Mouse (Mus musculus) thymus, postnatal 0 days (tissue): Measurements from ENCODE around the gene Prrx2. TPM values are rescaled to one million over a fixed set of nuclear protein-coding genes. Genes with fewer than 3 reads are reported as not detected.
A peak's percentile ranks its signal among the peaks of the same experiment; 100 is the strongest.

ENCODE experiments used
- DNase-seq: peaks from one replicate; pipeline ENCODE4 v3.0.0-alpha.2; 2015; ENCODE audit warnings: low spot score
- polyA plus RNA-seq: library from polyadenylated mRNA; unstranded; fragments of >200 nt; fragmentation: Nextera tagmentation; extraction: Ambion mirVana; gene quantifications from 2 replicates; pipeline ENCODE4 v1.2.1, GENCODE M21; 2015

The Prrx2 gene
- polyA plus RNA-seq, 1 experiment from 2014 or later: 0.60 TPM

DNA sequence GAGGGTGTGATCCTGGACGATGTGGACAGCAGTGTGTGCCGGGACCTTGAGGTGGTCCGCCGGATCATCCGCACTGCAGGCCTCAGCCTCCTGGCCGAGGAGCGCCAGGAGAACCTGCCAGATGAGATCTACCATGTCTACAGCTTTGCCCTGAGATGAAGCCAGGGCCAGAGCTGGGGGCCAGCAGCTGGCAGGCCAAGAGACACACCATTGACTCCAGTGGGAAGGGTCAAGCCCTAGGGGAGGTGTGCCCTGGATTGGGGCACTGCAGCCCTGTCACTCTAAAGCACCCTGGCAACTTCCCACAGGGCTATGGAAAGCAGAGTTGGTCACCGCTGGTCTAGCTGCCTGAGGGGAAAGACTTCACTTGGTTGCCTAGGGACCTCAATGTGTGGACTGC lies 12.3 kb upstream of the Prrx2 start:
- no peak for DNase-seq

DNA sequence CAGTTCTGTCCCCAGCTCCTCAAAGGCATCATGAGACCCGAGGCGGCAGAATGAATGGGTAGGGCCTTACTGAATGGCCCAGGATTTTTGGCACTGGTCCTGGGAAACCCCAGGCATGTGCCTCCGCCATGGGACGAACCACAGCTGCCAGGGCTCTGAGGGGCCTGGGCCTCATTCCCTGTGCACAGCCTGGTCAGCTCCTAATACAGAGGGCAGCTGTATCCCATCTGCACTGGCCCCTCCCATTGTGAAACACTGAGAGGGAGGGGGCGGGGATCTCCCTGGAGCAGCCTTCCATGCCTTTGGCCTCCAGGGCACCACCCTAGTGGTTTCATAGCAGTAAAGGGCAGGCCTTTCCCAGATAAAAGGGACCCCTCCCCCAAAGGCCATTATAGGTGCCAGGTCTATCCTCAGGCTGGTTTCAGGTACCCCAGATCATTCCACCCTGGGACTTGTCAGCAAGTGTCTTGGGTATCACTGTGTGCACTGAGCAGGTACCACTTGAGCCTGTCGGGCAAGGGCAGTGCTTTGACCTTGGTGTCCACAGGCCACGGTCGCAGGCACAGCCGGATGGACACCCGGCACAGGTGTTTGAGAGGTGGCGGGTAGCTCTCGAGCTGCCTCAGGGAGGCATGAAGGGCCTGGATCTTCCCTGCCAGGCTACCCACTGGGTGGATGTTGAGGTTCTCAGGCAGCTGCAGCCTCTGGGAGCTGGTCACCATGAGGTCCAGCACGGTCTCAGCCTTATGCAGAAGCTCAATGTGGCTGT lies 11.2 kb upstream of the Prrx2 start:
- no peak for DNase-seq

DNA sequence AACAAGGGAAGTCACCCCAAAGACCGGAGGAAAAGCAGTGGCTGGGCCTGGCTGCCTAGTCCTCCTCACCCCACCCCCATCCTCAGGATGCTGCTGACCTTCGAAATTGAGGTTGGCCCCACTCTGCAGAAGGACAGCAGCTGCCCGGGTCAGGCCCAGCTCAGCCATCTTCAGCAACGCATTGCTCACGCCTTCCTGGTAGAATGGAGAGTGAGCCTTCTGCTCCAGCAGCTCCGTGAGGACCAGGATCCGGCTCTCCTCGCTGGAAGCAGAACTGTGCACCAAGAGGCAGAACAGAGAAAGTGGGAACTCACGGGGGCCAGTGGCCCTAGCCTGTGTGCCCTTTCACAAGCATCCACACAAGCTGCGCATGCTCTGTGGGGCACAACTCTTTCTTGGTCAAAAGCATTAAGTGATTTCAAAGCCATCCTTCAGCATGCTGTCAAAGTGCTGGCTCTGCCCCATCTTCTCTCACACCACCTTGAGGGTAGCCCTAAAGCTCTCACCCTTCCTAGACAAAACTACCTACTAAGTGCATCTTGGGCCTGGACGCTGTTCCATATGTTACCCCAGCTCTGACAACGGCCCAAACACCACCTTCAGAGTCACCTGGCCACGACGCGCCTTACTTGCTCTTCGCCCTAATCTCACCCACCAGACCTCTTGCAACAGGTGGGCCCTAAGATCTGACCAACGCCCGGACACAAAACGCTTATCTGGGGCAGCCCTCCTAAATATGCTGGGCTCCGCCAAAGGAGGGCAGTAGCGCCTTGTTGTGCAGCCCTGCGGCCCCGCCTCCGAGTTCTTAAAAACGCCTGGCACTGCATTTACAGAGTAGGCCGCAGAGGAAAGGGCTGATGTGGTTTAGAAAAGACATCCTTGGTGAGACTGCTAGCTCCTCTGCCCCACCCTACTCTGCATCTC lies 7.7 kb upstream of the Prrx2 start:
- peak; percentile 64 for DNase-seq

DNA sequence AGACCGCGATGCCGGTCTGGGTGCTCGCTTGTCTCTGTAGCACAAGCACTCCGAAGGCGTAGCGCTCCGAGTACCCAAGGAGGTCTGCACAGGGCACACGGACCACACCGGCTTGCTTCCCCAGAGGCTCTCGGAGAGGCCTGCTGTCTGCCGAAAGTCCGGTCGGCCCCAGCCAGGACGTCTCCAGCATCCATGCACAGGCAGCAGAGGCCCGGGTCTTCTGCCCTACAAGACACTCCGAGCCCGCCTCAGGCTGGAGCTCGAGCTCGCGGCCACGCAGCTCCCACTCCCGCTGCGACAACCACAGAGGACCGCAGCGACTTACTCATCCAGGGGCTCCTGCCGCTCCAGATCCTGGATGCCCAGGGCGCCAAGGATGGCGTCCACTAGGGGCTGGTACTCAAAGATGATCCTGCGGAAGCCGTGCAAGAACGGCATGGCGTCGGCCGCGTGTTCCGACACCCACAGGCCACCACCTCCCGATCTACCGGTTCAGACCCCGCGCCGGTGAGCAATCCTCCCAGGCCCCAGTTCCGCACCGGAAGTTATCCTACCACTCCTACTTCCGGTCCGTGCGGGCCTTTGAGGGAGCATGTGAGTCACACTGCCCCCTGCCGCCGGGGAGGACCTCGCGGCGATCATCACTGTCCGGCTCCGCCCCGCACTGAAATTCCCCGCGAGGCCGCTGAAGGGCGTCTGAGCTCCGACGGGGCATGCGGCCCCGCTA lies 6.9 kb upstream of the Prrx2 start:
- DNase-seq: peak; percentile 94

DNA sequence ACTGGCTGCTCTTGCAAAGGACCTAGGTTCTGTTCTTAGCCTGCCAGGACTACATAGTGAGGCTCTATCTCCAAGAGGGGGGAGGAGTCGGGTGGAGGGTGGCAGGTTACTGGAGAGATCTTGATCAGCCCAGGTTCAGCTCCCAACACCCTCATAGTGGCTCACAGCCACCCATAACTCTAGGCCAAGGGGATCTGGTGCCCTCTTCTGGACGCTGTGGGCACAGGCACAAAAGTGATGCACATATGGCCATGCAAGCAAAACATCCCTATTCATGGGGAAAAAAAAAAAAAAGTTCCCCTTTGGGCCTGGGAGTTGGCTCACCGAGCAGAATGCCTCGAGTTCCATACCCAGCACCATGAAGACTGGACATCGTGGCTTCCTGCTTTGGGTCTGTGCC lies 5.5 kb upstream of the Prrx2 start:
- peak; percentile 62 for DNase-seq

DNA sequence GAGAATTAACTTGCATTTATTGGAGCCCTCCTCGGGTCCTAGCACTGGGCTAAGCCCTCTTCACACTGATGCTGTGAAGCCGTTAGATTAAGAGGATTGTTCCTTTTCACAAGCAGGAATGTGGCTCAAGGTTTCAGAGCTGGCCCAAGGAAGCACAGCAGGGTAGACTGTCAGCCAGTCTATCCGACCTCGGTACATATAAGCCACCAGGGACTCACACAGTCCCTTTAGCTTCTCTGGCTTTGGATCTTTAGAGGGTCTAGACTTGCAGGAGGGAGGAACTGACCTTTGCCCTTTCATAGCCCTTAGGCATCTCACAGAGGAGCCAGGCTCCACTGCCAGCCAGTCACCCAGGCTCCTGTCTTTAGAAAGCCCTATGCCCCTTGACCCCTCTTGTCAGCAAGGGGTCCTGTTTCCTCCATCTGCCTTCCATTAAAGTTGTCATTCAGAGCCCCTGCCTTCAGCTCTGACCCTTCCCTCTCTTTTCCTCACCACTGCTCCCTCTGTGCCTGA lies 4.4 kb upstream of the Prrx2 start, which contains the start of gene Asb6:
Gene Asb6, minus strand, starts transcription at position 51 of the 513 bp plus-strand sequence.
- no peak for DNase-seq

DNA sequence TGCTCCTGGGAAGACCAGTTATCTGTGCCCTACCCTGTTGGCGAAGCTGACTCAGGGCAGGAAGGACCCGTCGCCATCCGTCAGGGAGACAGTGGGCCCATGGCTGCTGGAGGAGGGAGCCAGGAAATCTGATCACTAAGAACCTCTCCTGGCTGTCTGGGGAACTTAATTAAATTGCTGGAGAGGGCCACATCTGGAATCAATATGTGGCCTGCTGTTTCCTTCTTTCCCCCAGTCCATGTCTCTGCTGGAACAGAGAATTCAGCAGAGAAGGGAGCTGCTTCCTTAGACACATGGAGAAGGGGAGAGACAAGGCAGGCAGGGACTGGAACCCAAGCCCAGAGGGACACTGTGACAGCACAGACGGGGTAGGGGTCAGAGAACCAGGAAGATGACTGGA lies 1.1 kb upstream of the Prrx2 start:
- no peak for DNase-seq

DNA sequence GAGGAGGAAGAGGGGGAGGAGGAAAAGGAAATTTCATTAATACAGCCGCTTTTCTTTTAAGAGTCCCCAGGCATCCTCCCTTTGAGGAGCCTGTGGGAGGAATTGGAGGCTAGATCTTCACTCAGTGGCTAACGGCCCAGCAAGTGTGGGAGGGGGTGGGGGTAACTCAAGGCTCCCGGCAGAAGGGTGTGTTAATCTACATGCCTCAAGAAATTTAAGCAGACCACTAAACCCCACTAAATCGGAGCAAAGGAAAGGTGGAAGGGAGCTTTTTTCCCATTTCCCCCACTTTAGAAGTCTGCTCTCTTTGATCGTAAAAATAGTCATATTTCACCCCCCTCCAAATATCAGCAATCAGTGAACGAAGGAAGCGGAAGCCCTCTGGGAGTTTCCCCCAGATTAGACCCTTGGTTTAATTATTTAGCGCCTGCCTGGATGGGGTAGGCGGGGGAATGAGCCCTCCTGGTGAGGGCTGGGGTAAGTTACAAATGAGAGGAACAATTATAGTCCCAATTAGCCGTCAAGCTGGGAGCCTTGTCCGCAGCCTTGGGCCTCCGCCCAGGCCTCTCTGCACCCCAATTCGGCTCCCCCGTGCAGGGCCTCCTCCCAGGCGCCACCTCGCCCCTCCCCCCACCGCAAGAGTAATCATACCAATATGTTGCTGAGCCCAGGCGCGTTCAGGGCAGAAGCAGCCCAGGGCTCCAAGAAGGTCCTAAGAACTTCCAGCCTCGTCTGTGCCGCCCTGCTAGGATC lies 1.6 kb downstream of the Prrx2 start:
- no peak for DNase-seq

DNA sequence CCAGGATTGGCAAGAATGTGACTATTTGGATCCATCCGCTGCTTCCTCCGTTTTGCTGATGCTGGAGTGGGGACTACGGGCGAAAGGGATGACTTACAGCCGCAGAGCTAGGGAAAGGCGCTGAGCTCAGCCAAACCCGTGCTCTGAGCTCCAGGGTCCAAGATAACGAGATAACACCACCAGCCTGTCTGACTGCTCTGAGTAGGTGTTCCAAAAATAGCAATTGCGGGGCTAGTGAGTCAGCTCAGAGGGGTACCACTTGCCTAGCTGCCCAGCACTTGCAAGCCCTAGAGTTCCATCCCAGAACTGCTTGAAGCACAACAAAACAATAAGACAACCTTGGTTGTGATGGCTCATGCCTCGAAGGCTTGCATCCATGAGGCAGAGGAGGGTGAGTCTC lies 7.8 kb downstream of the Prrx2 start:
- DNase-seq: no peak

DNA sequence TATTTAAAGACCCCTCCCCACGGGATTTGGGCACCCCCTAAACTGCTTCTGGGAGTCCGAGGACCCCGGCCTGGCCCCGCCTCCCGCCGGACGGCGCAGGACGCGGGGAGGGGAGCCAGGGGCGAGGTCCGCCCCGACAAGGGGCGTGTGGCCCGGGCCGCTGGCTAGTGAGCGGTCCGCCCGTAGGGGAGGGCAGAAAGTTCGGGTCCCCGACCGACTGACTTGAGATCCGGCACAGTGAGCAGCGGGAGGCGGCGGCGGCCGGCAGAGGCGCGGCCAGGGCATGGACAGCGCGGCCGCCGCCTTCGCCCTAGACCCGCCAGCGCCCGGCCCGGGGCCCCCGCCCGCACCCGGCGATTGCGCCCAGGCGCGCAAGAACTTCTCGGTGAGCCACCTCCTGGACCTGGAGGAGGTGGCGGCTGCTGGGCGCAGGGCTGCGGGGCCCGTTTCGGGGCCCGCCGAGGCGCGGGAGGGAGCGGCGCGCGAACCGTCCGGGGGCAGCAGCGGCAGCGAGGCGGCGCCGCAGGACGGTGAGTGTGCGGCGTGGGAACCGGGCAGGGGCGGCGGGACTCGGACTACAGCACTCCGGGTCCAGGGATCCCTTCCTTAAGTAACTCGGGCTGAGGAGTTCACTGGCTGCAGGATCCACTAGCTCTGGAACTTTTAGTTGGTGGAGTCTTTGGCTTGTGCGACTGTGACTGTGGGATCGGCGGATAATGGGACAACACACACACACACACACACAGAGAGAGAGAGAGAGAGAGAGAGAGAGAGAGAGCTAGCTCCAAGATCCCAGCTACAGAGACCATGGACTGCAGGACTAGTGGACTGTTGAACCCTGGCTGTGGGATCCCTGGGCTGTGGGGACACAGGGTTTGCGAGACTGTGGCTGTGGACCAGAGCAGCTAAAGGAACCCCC lies 10.6 kb downstream of the Prrx2 start:
- DNase-seq: no peak

DNA sequence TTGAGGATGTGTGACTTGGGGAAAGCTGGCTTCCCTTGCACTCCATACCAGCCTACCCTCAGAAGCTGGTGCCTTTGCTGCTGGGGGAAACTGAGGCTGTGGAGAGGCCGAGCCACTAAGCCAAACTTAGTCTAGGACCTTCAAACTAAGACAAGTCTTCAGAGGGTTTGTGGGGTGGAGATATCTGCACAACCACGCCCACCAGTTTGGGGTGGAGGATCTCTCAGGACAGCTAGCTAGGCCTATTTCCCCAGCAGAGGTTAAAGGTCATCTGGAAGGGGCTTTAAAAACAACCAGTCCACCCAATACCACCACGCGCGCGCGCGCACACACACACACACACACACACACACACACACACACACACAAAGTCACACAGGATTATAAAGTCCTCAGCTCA lies 11.5 kb downstream of the Prrx2 start:
- DNase-seq: no peak

DNA sequence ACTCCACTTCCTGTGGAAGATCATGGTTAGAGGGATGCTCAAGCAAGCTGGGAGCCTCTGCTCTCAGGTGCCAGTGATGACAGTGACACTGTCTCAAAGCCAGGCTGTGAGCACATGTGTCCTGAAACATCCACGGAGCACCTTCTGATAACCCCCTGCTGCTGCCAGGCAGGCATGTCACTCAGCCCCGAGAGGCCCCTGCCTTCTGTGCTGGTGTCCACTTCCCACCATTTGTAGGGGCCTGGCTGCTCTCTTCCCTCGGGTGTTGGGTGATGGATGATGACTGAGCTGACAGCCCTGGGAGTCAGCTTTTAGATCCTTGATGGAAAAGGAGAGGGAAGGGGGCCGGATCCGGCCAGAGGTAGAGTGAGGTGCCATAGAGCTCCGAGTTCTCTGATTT lies 12.0 kb downstream of the Prrx2 start:
- DNase-seq: no peak

DNA sequence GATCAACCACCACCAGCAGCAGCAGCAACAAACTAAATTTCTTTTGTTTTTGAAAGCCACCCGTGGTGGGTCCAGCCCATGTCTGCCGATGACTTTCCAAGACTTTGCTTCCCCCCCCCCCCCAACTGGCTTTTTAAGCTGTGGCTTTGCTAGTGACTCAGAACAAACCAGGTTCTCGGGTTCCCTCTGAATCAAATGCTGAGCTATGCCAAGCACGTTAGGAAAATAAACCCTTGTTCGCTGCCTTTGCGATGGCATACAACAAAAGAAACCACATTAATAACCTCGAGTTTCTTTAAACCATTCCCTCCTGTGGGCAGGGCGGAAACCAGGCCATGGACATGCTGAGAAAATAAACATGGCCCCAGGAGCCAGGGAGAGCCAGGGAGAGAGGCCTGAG lies 13.4 kb downstream of the Prrx2 start:
- no peak for DNase-seq

DNA sequence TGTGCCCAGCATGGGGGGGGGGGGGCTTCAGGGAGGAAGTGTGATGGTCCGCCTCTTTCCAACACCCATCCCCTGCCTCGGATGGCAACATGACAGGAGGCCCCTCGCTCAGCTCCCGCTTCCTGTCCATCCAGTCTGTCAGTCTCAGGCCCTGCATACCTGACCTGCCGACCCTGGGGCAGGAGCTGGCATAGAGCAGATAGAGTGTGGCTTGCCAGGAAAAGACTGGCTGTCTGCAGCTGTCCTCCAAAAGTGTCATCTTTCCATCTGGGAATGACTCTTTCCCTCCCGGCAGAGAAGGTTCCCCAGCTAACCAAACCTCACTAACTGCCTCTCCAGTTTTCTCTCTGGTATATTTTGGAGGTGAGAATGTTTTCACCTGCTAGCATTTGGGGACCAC lies 15.8 kb downstream of the Prrx2 start:
- no peak for DNase-seq

DNA sequence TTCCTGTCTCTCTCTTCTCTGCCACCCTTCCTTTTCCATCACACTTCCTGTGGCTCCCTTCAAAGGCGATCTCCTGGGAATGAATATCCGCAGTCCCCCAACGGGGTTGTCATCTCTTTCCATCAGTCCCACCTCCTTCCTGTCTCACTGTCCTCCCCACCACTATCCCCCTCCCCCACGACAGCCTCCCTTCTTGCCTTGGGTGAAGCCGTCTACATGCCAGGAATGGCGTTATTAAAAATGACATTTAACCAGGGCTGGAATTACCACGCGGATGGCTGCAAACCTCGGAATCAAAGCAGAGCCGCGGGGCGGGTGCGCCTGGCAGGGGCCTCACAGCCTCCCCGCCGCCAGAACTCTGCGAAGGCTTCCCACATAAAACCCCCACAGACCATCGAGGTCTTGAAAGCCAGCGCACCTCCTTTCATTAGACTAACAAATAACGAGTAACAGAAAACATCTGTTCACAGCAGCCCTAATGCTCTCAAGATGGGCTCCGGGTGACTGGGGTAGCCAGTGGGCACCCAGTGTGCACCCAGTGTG lies 18.1 kb downstream of the Prrx2 start:
- DNase-seq: no peak

DNA sequence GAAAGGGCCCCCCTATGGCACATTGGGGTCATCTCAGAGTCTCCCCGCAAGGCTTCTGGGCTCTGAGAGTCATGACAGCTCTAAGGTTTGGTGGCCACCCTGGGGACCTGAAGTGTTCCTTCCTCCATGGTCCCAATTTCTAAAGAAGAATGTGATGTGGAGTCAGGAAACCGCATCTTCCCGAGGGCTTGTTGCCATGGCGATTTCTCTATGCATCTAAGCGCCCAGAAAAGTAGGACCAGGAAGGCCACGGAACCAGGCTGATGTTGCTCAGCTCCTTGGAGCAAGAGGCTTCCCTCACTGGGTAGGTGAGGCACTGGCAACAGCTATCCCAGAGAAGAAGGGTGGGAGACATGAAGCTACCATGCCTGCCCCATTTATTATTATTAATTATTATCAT lies 22.3 kb downstream of the Prrx2 start:
- DNase-seq: no peak

DNA sequence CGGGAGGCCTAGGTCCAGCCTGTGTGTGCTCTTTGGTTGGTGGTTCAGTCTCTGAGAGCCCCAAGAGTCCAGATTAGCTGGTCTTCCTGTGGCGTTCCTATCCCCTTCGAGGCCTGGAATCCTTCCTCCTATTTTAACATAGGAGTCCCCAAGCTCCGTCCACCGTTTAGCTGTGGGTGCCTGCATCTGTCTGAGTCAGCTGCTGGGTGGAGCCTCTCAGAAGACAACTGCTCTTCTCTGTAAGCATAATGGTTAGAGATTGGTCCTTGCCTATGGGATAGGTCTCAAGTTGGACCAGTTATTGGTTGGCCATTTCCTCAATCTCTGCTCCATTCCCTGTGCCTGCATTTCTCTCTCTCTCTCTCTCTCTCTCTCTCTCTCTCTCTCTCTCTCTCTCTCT lies 25.0 kb downstream of the Prrx2 start:
- no peak for DNase-seq

DNA sequence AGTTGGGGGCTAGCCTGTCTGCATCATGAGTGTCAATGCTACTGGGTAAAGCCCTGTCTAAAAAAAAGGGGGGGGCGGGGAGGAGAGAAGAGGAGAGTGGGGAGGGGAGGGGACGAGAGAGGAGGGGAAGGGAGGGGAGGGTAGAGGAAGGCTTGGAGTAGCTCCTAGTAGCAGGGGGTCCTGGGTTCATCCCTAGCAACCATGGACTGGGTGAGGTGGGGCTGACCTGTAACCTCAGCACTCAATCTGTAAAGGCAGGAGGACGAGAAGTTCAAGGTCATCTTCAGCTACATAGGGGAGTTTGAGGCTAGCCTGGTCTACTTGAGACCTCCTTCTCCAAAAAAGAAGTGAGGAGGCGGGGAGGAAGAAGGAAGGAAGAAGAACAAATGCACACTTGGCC lies 27.3 kb downstream of the Prrx2 start:
- DNase-seq: no peak

DNA sequence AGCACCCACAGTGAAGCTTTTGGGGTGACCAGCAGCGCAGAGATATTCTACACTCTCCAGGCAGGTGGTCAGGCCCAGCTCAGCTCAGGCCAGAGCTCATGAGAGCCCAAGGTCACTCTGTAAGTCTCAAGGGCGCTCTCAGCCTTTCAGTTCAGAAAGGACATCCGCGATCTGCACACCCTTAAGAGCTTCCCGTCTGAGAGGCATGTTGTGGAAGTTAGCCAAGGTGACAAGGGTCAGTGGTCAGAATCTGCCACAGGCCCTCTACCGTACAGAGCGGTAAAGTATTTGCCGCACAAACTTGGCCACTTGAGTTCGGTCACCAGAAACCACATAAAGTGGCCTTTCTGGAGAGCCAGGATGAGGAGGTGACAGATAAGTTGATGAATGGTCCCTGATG lies 28.8 kb downstream of the Prrx2 start:
- no peak for DNase-seq

DNA sequence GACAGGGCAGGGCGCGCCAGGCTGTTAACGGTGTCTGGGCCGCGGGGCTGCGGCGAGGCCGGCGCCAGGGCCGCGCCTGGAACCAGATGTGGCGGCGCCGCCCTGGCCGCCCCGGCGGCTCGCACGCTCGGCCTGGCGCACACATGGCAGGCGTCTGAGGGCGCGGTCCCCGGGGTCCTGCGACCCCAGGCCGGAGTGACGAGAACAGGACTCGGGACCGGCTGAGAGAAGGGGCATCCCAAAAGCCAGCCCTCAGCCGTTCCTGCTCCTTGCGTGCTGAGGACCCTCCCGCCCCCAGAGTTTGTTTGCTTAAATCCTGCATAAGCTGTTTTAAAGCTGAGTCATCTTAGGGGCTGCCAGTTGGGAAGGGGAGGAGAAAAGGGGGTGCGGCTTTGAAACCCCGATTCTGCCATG lies 30.2 kb downstream of the Prrx2 start:
- no peak for DNase-seq
